Mouse (Mus musculus) neural tube, embryonic 11.5 days (tissue): ENCODE data around the gene Fam81a. TPM values are rescaled to one million over a fixed set of nuclear protein-coding genes. Genes with fewer than 3 reads are reported as not detected.

Experiments
- ATAC-seq: fragments of 200-750 bp; cut with Nextera tagmentation; 2 replicates; pipeline ENCODE4 v1.8.0; 2017; ENCODE audit warnings: moderate number of reproducible peaks, mild to moderate bottlenecking, moderate TSS enrichment, moderate library complexity; ENCODE audit not compliant: insufficient read depth, low FRiP score, low TSS enrichment
- DNase-seq: peaks from one replicate; pipeline ENCODE4 v3.0.0-alpha.2; 2015; ENCODE audit warnings: low spot score
- H3K27ac ChIP-seq: fragments of 300-500 bp; sonication (generic); 2 replicates; pipeline ENCODE4 v1.5.1; 2014; ENCODE audit warnings: low read depth, mild to moderate bottlenecking, low read length
- H3K27me3 ChIP-seq: fragments of 300-500 bp; sonication (generic); 2 replicates; pipeline ENCODE4 v1.6.1; 2014; ENCODE audit warnings: mild to moderate bottlenecking, low read length, mixed read lengths; ENCODE audit not compliant: control insufficient read depth, insufficient read depth
- H3K36me3 ChIP-seq: fragments of 300-500 bp; sonication (generic); 2 replicates; pipeline ENCODE4 v1.6.1; 2014; ENCODE audit warnings: mild to moderate bottlenecking, low read length, moderate library complexity, mixed read lengths; ENCODE audit not compliant: control insufficient read depth, insufficient read depth
- H3K4me1 ChIP-seq: fragments of 300-500 bp; sonication (generic); 2 replicates; pipeline ENCODE4 v1.6.1; 2014; ENCODE audit warnings: low read length, mixed read lengths; ENCODE audit not compliant: control insufficient read depth, insufficient read depth
- H3K4me2 ChIP-seq: fragments of 300-500 bp; sonication (generic); 2 replicates; pipeline ENCODE4 v1.6.1; 2014; ENCODE audit warnings: low read depth, mild to moderate bottlenecking, moderate library complexity
- H3K4me3 ChIP-seq: fragments of 300-500 bp; sonication (generic); 2 replicates; pipeline ENCODE4 v1.5.1; 2014; ENCODE audit warnings: low read depth, low read length
- H3K9ac ChIP-seq: fragments of 300-500 bp; sonication (generic); 2 replicates; pipeline ENCODE4 v1.6.1; 2014; ENCODE audit warnings: mild to moderate bottlenecking, low read length
- H3K9me3 ChIP-seq: fragments of 300-500 bp; sonication (generic); 2 replicates; pipeline ENCODE4 v1.6.1; 2016; ENCODE audit warnings: low read length; ENCODE audit not compliant: control insufficient read depth
- WGBS: fragments of 180-500 bp; shearing (Covaris S2); extraction: QIAGEN DNeasy Blood & Tissue Kit; methylation state at CpG from one replicate; pipeline ENCODE4 v1.1.7; 2014; 5-methylcytosine and 5-hydroxymethylcytosine counted together
- polyA plus RNA-seq: library from polyadenylated mRNA; unstranded; fragments of >200 nt; fragmentation: Nextera tagmentation; extraction: Ambion mirVana; gene quantifications from 2 replicates; pipeline ENCODE4 v1.2.1, GENCODE M21; 2014

Fam81a gene
- 2.3 and 2.4 TPM in 2 replicates for polyA plus RNA-seq

- ATAC-seq: no peak
- Histone ChIP-seq H3K9ac (peak within 1 kb of the TSS; percentile 27), H3K36me3 (no peaks in the 10 kb centered on the region), H3K4me2 (peak within 1 kb of the TSS; percentile 98), H3K4me1 (0 out of 2 replicates have a peak, but pooled peaks cover 4% of the 10 kb centered on the region), H3K4me3 (peak within 1 kb of the TSS; percentile 58), H3K9me3 (no peaks in the 10 kb centered on the region), H3K27ac (no peak within 1 kb of the TSS), H3K27me3 (no peaks in the 10 kb centered on the region)
- 68% methylated on average over 7 of the region's 7 CpGs for WGBS
- DNase-seq: no peak
These were observed at the start of gene Fam81a for GRCm38 (mm10) chr9:70142460-70142859. TSS of gene Fam81a (minus strand) at chr9:70142560.

GRCm38 (mm10) chr9:70182639-70183038 is 40.3 kb upstream of the Fam81a start:
- H3K9ac ChIP-seq: no peak overlapping the region

GRCm38 (mm10) chr9:70181719-70182118 is 39.4 kb upstream of the Fam81a start:
- H3K4me3 ChIP-seq: no peak overlapping the region
- no peak overlapping the region for H3K9ac ChIP-seq
- H3K27me3 ChIP-seq: no peaks in the 10 kb centered on the region
- H3K4me1 ChIP-seq: no peaks in the 10 kb centered on the region
- 65% methylated on average over 12 of the region's 12 CpGs for WGBS
- H3K27ac ChIP-seq: no peak overlapping the region
- H3K4me2 ChIP-seq: no peak overlapping the region
- H3K36me3 ChIP-seq: no peaks in the 10 kb centered on the region
- ATAC-seq (no peak), DNase-seq (peak; percentile 26)
- no peaks in the 10 kb centered on the region for H3K9me3 ChIP-seq

More at GRCm38 (mm10) chr9:70182639-70183038, 40.3 kb upstream of the Fam81a start:
- Histone ChIP-seq H3K4me3 (no peak overlapping the region), H3K9me3 (no peaks in the 10 kb centered on the region), H3K36me3 (no peaks in the 10 kb centered on the region), H3K27ac (no peak overlapping the region), H3K27me3 (no peaks in the 10 kb centered on the region), H3K4me1 (no peaks in the 10 kb centered on the region), H3K4me2 (no peak overlapping the region)
- DNase-seq (no peak), ATAC-seq (no peak)
- 56% methylated on average over 7 of the region's 7 CpGs for WGBS

- Histone ChIP-seq H3K9ac (no peak overlapping the region), H3K27ac (no peak overlapping the region), H3K36me3 (no peaks in the 10 kb centered on the region), H3K27me3 (no peaks in the 10 kb centered on the region), H3K4me1 (peaks cover 3% of the 10 kb centered on the region; the same call in 1 of the 2 replicates), H3K9me3 (no peaks in the 10 kb centered on the region), H3K4me3 (no peak overlapping the region), H3K4me2 (no peak overlapping the region)
- ATAC-seq (no peak), DNase-seq (no peak)
- 87% methylated on average over 3 of the region's 3 CpGs for WGBS
These were observed 33.9 kb upstream of the Fam81a start for GRCm38 (mm10) chr9:70176291-70176690.

GRCm38 (mm10) chr9:70174896-70175295 is 32.5 kb upstream of the Fam81a start:
- Histone ChIP-seq H3K36me3 (no peaks in the 10 kb centered on the region), H3K27me3 (no peaks in the 10 kb centered on the region), H3K27ac (no peak overlapping the region), H3K4me3 (no peak overlapping the region), H3K4me1 (peaks cover 3% of the 10 kb centered on the region; the same call in 1 of the 2 replicates), H3K9me3 (no peaks in the 10 kb centered on the region), H3K4me2 (no peak overlapping the region), H3K9ac (no peak overlapping the region)
- no peak for ATAC-seq
- WGBS: 32% methylated on average over 6 of the region's 6 CpGs
- DNase-seq: peak; percentile 13

- H3K36me3 ChIP-seq: no peaks in the 10 kb centered on the region
These were observed 32.0 kb upstream of the Fam81a start for GRCm38 (mm10) chr9:70174291-70174848.

GRCm38 (mm10) chr9:70168973-70169372 is 26.6 kb upstream of the Fam81a start:
- no peaks in the 10 kb centered on the region for H3K27me3 ChIP-seq
- 84% methylated on average over 7 of the region's 7 CpGs for whole genome bisulfite sequencing
- H3K9me3 ChIP-seq: no peaks in the 10 kb centered on the region
- H3K27ac ChIP-seq: no peak overlapping the region
- H3K9ac ChIP-seq: no peak overlapping the region
- no peaks in the 10 kb centered on the region for H3K4me1 ChIP-seq
- DNase-seq (no peak), ATAC-seq (no peak)
- no peak overlapping the region for H3K4me3 ChIP-seq
- no peaks in the 10 kb centered on the region for H3K36me3 ChIP-seq
- H3K4me2 ChIP-seq: no peak overlapping the region

More at GRCm38 (mm10) chr9:70174291-70174848, 32.0 kb upstream of the Fam81a start:
- H3K4me1 ChIP-seq: peaks cover 3% of the 10 kb centered on the region; the same call in 1 of the 2 replicates
- no peak overlapping the region for H3K4me3 ChIP-seq
- WGBS: 57% methylated on average over 4 of the region's 4 CpGs
- no peak overlapping the region for H3K27ac ChIP-seq
- ATAC-seq: no peak
- no peaks in the 10 kb centered on the region for H3K9me3 ChIP-seq
- peak; percentile 17 for DNase-seq
- H3K9ac ChIP-seq: no peak overlapping the region
- no peak overlapping the region for H3K4me2 ChIP-seq
- no peaks in the 10 kb centered on the region for H3K27me3 ChIP-seq

- no peaks in the 10 kb centered on the region for H3K36me3 ChIP-seq
- H3K9me3 ChIP-seq: no peaks in the 10 kb centered on the region
- no peak overlapping the region for H3K9ac ChIP-seq
- no peak for DNase-seq
- H3K27ac ChIP-seq: no peak overlapping the region
- 84% methylated on average over 10 of the region's 10 CpGs for WGBS
- no peaks in the 10 kb centered on the region for H3K27me3 ChIP-seq
- H3K4me3 ChIP-seq: no peak overlapping the region
- ATAC-seq: no peak
- H3K4me2 ChIP-seq: no peak overlapping the region
- no peaks in the 10 kb centered on the region for H3K4me1 ChIP-seq
These were observed 17.7 kb upstream of the Fam81a start for GRCm38 (mm10) chr9:70160071-70160470.

GRCm38 (mm10) chr9:70147618-70148017 is 5.3 kb upstream of the Fam81a start:
- Histone ChIP-seq H3K27me3 (no peaks in the 10 kb centered on the region), H3K4me3 (no peak overlapping the region), H3K4me2 (no peak overlapping the region), H3K4me1 (no peaks in the 10 kb centered on the region), H3K9ac (no peak overlapping the region), H3K36me3 (no peaks in the 10 kb centered on the region), H3K9me3 (no peaks in the 10 kb centered on the region), H3K27ac (no peak overlapping the region)
- no peak for DNase-seq
- 82% methylated on average over 3 of the region's 3 CpGs for WGBS
- ATAC-seq: no peak
